Mouse (Mus musculus): ENCODE data around the gene Tbce.
A peak's percentile ranks its signal among the peaks of the same experiment; 100 is the strongest.

Gene Tbce

DNA sequence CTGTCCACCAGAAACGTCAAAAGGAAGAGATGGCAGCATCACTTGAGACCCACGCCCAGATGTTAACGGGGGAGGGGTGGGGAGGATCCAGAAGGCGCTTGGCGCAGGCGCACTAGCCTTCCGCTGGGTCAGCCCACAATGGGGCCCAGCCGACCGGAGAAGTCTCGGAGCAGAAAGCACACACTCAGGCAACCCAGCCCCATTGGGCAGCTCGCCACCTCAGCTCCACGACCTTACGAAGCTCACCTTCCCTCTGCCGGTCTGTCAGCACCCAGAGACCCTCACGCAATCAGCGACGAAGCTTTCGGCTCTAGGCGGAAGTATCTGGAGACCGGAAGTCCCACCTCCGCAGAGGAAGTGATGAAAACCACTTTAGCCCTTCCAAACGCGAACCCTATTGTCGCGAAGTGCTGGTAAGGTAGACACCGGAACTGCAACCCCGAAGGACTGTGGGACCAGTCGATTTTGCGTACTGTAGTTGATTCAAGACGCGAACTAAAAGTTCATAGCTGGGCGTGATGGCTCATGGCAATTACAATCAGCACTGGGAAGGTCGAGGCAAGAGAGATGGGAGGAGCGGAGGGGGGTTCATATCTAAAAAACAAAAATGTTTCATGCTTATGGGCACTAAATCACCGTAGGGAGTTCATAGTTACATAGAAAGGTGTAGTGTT lies at the start of gene Tbce:
Gene Tbce (minus strand): TSS at position 347 of the 674 bp plus-strand sequence.
- DNase-seq (ENCODE audit: extremely low spot score, low read depth, low spot score): peak; percentile 87

DNA sequence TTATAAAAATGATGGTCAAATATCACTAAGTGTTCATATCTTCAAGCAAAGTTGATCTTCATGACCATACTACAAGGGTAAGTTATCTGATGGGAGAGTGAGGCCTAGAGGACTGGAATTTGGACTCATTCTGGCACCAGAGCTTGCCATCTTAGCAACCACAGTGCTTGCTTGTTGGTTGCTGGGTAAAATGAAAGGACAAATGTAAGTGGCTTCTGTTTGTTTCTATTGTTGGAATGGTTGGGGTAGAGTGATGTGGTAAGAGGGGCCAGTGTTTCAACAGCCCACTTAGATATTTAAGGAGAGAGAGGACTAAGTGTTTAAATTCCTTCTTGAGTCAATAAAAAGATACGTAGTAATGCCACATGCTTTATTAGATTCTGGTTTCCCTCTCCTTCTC lies 49.2 kb upstream of the Tbce start:
- no peak for DNase-seq (ENCODE audit: extremely low spot score, low read depth, low spot score)

DNA sequence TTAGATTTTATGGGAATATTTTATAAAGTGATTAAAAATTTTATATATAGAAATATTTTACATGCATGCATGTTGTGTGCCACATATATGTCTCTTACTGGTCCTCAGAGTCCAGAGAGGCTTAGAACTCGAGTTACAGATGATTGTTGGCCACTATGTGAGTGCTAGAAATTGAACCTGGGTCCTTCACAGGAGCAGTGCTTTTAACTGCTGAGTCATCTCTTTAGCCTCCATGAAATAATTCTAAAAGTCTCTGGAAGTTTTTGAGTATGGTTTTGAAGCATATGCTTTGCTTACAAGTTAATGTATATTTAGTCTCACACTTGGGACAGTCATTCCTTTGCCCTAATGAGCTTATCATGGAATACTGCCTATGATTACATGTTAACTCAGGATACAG lies 35.9 kb upstream of the Tbce start:
- no peak for DNase-seq (ENCODE audit: extremely low spot score, low read depth, low spot score)

DNA sequence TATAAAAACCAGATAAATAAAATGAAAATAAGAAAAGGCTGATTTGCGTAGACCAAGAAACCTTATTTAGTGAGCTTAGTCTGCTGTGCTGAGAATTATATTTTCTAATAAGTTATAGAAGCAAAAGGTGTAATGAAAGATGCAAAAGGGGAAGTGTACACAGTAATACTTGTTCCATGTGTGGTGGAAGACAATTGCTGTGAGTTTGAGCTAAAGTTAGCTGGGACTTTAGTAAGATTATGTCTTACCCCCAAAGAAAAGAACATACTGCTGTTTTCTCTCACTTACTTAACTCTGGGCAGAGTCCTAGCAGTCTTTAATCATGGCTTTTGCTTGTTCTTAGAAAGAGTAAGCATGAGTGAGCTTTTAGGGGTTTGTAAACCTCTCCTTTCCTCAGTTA lies 34.9 kb upstream of the Tbce start:
- no peak for DNase-seq (ENCODE audit: extremely low spot score, low read depth, low spot score)

DNA sequence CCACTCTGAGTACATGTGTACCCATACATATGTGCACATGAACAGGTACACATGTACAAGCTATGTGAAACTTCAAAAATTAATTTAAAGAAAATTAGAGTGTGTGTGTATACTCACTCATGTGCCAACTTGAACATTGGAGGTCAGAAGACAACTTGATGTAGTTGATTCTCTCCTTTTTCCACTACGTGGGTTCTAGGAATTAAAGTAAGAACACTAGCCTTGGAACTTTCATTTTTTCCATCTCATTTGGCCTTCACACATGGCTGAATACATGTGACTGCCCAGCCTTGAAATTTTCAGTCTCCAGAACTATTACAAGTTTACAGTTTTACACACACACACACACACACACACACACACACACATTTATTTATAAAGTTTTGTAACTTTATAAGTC lies 29.9 kb upstream of the Tbce start:
- no peak for DNase-seq (ENCODE audit: extremely low spot score, low read depth, low spot score)

DNA sequence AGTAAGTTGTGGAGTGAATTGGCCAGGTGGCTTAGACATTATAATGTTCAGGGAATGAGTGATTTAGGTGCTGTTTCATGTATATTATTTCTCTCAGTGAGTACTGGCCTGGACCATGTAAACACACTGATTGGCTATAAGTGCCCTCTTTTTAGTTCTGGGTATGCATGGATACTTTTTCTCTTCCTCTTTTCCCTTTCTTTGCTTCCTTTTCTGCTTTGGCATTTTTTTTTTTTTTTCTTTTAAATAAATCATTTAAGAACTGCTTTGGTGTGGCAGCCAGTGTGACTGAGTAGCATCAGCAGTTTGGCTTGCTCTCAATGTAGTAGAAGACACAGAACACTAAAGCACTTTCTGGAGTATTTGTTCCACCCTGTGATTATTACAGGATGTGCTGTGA lies 28.6 kb upstream of the Tbce start:
- no peak for DNase-seq (ENCODE audit: extremely low spot score, low read depth, low spot score)

DNA sequence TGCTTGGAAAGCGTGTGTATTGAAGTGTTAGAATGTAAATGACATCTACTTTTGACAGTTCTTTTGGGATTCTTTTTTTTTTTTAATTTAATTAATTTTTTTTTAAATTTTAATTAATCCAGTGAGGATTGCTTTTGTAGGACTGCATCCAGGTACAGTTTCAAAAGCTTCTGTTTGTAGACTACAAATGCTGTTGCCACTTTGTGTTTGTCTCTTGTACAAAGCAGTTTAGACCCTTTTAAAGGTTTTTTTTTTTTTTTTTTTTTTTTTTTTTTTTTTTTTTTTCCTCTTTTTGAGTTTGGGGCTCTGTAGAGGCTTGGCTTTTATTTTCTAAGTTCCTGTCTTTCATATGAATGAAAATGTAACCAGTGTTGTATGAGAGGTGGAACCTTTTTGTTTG lies 26.3 kb upstream of the Tbce start:
- DNase-seq (ENCODE audit: extremely low spot score, low read depth, low spot score): no peak

DNA sequence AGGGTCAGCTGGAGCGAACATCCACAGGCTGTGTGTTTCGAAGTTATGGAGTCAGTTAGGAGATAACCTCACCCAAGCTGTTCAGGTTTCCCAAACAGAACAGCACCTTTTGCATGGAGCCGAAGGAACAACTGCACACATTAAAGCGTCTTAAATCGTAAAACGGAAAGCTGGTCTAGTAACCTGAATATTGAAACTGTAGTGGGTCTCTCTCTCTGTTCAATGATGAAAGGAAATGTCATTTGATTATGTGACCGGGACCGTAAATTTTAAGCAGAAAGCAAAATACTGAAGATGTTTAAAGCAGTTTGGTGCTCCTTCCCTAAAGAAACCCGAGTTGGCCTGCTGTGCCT lies 25.6 kb upstream of the Tbce start:
- DNase-seq (ENCODE audit: extremely low spot score, low read depth, low spot score): peak; percentile 2

DNA sequence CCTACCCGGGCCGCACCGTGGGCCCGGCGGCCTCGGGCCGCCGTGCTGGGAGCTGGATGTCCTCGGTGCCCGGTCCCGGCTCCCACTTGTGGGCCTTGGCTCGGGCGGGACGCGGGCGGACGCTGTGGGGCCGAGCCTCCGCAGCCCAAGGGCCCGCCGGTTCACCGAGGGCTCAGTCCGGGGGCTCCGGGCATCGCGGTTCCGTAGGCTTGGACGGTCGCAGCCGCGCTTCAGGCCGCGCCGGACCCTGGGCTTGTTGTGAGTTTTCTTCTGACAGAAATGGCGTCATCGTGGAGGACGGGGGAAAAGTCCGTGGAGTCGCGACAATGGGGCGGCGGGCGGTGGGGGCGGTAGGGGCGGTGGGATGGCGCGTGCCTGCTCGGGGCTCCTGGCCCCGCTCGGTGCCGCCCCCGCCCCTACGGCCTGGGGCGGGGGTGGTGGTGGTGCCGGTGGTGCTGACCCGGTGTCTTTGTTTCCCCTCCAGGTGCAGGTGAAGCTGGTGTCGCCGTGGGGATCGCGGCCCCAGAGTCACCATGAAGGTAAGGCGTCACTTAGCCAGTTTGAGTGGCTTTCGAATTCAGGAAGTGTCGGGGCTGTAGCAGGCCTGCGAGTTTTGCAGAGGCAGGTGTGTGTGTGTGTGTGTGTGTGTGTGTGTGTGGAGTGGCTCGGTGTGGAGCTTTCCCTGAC lies 25.0 kb upstream of the Tbce start:
- no peak for DNase-seq (ENCODE audit: extremely low spot score, low read depth, low spot score)

DNA sequence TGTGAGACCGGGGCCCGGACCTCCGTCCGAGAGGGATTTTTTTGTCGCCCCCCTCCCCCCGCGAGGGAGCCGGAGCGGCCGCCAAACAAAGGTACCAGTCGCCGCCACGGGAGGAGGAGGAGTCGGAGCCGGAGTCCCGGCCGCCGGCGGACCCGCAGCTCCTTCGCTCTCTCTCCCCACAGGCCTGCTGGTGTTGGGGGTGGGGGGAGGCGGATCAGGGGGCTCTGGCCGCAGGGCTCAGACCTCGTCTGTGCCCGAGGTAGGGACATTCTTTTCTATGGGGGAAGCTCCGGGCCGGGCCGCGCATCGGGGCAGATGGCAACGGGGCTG lies 24.5 kb upstream of the Tbce start:
- no peak for DNase-seq (ENCODE audit: extremely low spot score, low read depth, low spot score)

DNA sequence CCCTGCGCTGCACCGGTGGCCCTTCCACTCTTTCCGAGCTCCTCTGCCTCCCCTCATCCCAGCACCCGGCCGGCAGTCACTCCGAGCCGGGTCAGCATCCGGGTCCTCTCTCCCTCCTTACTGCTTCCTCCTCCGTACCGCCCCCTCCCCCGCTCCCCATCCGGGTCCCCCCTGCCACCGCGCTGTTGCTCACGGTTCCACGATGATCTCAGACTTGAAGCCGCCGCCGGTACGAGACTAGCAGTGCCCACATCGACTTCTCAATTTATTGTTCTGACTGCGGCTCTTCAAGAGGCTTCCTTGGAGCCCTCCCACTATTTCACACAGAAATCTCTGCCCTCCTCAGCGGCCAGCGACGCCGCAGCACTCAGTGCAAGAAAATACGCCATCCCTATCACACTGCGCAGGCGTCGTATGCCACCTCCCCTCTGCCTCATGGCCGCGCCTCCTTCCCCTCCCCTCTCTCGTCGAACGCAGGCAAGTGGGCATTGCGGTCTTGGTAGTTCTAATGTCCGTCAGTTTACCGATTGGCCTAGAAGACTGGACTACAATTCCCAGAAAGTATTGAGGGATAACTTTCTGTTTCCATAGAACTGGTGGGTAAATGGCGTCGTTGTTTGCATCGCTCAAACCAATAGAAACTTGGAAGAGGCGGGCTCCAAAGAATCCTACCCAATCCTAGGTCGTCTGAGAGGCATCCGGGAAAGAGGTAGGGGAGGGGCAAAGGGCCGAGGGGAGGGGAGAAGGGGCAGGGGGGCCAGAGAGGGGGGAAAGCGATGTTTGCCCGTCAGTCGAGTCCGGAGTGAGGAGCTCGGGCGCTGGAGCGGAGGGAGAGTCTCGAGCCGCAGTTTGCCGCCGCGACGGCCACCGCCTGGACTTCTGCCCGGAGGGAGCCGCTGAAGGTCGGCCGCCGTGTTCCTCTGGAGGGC lies 23.8 kb upstream of the Tbce start, which contains the start of the genes Arid4b and Ggps1:
Gene Arid4b (plus strand): TSS at position 220 of the 929 bp plus-strand sequence.
Gene Ggps1 (minus strand): TSS at position 476 of the 929 bp plus-strand sequence.
- peak; percentile 98 for DNase-seq (ENCODE audit: extremely low spot score, low read depth, low spot score)

DNA sequence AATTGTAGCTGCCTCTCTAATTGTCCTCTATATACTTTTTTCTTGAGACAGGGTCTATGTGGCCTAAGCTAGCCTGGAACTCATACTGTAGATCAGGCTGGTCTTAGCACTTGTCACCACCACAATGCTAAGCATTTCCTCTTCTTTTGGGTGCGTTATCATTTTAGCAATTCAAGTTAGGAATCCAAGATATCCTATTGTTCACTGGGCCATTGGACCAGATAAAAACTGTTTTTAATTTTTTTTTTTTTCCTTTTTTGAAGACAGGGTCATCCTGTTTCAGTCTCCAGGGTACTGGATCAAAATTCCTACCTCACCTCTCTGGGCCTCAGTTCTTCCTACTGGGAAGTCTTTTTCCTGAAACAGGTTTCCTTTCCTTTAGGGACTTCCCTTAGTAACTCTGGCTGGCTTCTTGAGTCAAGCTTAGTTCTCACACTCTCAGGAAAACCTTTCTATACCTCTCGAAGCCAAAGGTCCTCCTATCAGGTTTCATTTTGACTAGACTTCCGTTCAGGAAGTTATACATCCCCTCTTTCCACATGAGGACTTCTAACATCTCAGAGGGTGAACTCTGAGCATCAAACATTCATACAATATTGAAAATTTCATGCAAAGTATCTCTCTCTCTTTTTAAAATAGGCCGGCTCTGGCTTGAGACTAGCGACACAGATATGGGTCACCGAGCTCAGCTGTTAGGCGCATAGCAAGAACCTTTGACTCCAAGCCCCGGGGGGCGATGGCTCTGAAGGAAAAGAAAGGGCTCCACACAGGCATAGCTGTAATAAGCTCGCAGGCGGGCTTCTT lies 23.0 kb upstream of the Tbce start:
- DNase-seq (ENCODE audit: extremely low spot score, low read depth, low spot score): no peak

DNA sequence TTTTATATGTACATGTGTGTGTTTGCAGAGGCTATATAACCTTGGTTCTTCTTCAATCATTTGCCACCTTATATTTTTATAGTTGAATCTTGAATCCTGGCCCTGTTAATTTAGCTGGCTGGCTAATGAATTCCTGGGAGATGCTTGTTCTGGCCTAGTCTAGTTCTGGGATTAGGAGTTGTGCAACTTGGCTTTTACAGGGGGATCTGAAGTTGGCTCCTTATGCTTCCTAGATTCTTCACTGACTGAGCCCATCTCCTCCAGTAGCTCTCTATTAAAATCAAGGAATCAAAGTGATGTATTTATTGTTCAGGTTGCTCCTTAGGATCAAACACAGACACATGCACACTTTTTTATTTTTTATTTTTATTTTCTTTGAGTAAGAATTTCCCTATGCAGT lies 20.1 kb upstream of the Tbce start:
- DNase-seq (ENCODE audit: extremely low spot score, low read depth, low spot score): no peak

DNA sequence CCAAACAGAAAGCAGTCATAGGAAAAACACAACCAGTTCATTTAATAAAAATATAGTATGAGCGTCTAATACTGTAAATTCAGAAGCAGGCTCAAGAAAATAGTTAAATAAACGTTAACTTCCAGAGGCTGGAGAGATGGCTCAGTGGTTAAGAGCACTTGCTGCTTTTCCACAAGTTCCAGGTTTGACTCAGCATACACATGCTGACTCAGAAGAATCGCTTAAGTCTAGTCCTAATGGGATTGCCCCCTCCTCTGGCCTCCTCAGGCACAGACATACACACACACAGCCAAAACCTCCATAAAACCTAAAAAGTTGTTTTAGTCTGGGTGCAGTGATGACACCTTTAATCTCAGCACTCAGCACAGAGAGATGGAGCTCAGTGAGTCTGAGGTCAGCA lies 17.4 kb upstream of the Tbce start:
- no peak for DNase-seq (ENCODE audit: extremely low spot score, low read depth, low spot score)

DNA sequence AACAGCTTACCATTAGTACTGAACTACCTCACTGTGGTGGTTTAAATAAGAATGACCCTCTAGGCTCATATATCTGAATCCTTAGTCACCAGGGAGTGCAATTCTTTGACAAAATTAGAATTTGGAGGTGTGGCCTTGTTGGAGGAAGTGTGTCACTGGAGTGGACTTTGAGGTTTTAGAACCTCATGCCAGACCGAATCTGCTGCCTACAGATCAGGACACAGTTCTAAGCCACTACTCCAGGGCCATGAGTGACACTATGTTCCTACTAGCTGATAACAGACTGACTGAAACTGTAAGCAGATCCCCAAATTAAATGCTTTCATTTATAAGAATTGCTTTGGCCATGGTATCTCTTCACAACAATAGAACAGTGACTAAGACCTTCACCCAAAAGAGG lies 10.4 kb upstream of the Tbce start:
- DNase-seq (ENCODE audit: extremely low spot score, low read depth, low spot score): no peak

DNA sequence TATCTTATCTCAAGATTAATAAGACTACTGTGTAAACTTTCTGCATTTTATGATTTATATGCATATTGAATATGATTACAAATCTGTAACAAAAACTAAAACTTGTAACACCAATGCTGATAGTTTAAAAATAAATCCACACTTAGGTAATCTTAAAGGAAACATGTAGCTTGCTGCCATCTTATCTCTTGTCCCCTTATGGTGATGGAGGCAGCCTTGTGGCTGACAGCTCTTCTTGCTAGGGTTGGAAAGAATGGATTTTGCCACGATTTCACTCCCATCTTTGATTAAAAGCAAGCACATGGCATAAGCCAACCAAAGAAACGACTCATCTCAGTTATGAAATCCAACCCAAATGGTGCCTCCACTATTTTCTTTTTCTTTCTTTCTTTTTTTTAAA lies 5.1 kb upstream of the Tbce start:
- DNase-seq (ENCODE audit: extremely low spot score, low read depth, low spot score): no peak

DNA sequence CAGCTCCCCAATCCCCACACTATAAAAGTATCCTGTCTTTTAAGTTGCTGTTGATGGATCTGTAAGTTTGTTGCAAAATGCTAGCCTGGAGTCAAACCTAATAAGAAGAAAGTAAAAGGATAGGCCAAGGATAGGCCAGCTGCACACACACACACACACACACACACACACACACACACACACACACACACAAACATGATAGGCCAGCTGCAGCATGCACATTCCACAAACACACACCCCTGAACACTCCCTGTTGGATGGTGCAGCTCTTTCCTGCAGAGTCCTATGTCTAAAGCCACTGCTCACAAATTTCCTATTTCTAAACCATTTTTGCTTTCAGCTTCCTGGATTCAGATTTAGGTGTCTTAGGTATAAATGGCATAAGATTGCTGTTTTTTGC lies 4.4 kb upstream of the Tbce start:
- DNase-seq (ENCODE audit: extremely low spot score, low read depth, low spot score): no peak

DNA sequence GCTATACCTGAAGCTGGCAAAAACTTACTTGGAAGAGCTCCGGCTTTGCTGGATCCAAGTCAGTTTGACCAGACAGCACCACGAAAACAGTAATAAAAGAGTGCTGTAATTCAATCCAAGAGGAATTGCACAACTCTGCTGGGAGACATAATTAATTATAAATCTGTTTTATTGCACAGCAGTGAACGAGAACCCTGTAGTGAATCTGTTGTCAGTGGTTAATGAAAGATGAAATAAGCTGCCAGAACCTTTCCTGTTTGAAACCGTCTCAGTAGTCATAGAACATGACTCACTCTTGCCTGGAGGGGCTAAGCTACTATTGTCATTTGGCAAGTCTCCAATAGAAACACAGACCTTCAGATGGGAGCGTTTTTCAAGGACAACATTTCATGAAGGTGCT lies 748 bp upstream of the Tbce start:
- DNase-seq (ENCODE audit: extremely low spot score, low read depth, low spot score): no peak

DNA sequence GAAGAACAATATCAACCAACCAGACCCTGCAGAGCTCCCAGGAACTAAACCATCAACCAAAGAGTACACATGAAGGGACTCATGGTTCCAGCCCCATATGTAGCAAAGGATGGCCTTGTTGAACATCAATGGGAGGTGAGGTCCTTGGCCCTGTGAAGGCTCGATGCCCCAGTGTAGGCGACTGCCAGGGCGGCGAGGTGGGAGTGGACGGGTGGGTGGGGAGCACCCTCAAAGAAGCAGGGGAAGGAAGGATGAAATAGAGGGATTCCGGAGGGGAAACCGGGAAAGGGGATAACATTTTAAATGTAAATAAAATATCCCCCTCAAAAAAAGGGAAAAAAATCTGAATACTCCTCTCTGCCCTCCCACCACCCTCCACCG lies 537 bp downstream of the Tbce start:
- no peak for DNase-seq (ENCODE audit: extremely low spot score, low read depth, low spot score)

DNA sequence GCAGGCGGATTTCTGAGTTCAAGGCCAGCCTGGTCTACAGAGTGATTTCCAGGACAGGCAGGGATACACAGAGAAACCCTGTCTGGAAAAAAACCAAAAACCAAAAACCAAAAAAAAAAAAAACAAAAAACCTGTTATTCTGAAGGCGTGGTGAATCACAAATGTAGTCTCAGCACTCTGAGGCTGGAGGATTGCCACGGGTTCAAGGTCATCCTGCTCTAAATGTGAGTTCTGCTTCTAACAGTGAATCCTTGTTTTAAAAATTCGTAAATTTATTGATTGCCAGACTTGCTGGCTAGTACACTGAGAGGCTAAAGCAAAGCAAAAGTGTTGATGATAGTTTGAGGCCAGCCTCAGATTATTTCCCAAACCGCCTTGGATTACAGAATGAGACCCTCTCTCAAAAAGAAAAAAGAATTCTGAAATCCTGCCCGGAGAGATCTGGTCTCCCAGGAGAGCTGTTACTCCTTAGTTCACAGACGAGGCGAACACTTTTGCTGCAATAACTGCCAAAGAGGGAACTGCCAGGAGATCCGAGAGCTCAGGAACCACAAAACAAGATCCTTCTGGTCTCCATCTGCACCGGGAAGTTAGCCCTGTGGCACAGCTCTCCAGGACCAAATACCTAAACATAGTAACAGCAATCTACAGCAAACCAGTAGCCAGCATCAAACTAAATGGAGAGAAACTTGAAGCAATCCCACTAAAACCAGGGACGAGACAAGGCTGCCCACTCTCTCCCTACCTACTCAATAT lies 3.4 kb downstream of the Tbce start:
- DNase-seq (ENCODE audit: extremely low spot score, low read depth, low spot score): no peak

Measured in hindlimb bud, embryonic 11.5 days (tissue).